Mouse (Mus musculus): ENCODE data around the gene Fbxl8. TPM values are rescaled to one million over a fixed set of nuclear protein-coding genes. Genes with fewer than 3 reads are reported as not detected.
"Not testable (repeated sequence)": the region's sequence is repeated elsewhere in the genome, so short reads cannot be mapped to it uniquely, and the experiment has no call there.

The Fbxl8 gene
- 1.0 and 1.6 TPM in 2 replicates for polyA plus RNA-seq (2016; fragmentation: Nextera tagmentation; extraction: Ambion mirVana)

GRCm38 (mm10) chr8:105264024-105264982 lies at the start of gene Fbxl8, which contains the start of gene Tradd:
Gene Fbxl8 (plus strand): TSS chr8:105264648.
Gene Tradd (minus strand): TSS chr8:105264609.
- H3K27ac ChIP-seq: peak within 1 kb of the TSS; percentile 56
- H3K36me3 ChIP-seq: no peaks in the 10 kb centered on the region
- H3K4me1 ChIP-seq (replicated peaks): peaks cover 39% of the 10 kb centered on the region
- H3K4me3 ChIP-seq: peak within 1 kb of the TSS; percentile 74
- peak; percentile 76 for DNase-seq (ENCODE audit: low spot score)
- WGBS: 1% methylated on average over 54 of the region's 54 CpGs
- peaks cover 13% of the 10 kb centered on the region for H3K9me3 ChIP-seq
- H3K27me3 ChIP-seq (ENCODE audit: insufficient read depth, poor library complexity, severe bottlenecking): peaks cover 100% of the 10 kb centered on the region

GRCm38 (mm10) chr8:105217926-105218522 lies 46.4 kb upstream of the Fbxl8 start:
- 82% methylated on average over 5 of the region's 5 CpGs for WGBS
- no peaks in the 10 kb centered on the region for H3K9me3 ChIP-seq
- no peaks in the 10 kb centered on the region for H3K4me1 ChIP-seq (replicated peaks)
- no peak overlapping the region for H3K27ac ChIP-seq
- peaks cover 38% of the 10 kb centered on the region for H3K36me3 ChIP-seq
- H3K4me3 ChIP-seq: no peak overlapping the region
- DNase-seq (ENCODE audit: low spot score): no peak
- H3K27me3 ChIP-seq (ENCODE audit: insufficient read depth, poor library complexity, severe bottlenecking): no peaks in the 10 kb centered on the region

- H3K4me3 ChIP-seq: 0 out of 2 replicates have a peak overlapping the region, but pooled peaks have one; percentile 97
- 84% methylated on average over 7 of the region's 7 CpGs for WGBS
- H3K27ac ChIP-seq: no peak overlapping the region
- DNase-seq (ENCODE audit: low spot score): no peak
- H3K4me1 ChIP-seq (replicated peaks): peaks cover 21% of the 10 kb centered on the region
- no peaks in the 10 kb centered on the region for H3K27me3 ChIP-seq (ENCODE audit: insufficient read depth, poor library complexity, severe bottlenecking)
- H3K36me3 ChIP-seq: no peaks in the 10 kb centered on the region
- no peaks in the 10 kb centered on the region for H3K9me3 ChIP-seq
These were observed 40.6 kb upstream of the Fbxl8 start for GRCm38 (mm10) chr8:105223850-105224249.

- 4% methylated on average over 34 of the region's 34 CpGs for WGBS
- Histone ChIP-seq H3K4me3 (peak within 1 kb of the TSS; percentile 97), H3K27ac (peak within 1 kb of the TSS; percentile 91), H3K36me3 (no peaks in the 10 kb centered on the region), H3K27me3 (ENCODE audit: insufficient read depth, poor library complexity, severe bottlenecking) (no peaks in the 10 kb centered on the region), H3K4me1 (replicated peaks) (peaks cover 21% of the 10 kb centered on the region), H3K9me3 (no peaks in the 10 kb centered on the region)
- peak; percentile 98 for DNase-seq (ENCODE audit: low spot score)
These were observed 39.8 kb upstream of the Fbxl8 start, which contains the start of gene D230025D16Rik for GRCm38 (mm10) chr8:105224413-105225271. Gene D230025D16Rik (plus strand): TSS chr8:105225145.

- Histone ChIP-seq H3K4me3 (peak overlapping the region; percentile 97), H3K9me3 (no peaks in the 10 kb centered on the region), H3K36me3 (no peaks in the 10 kb centered on the region), H3K27ac (peak overlapping the region; percentile 91), H3K4me1 (replicated peaks) (peaks cover 21% of the 10 kb centered on the region), H3K27me3 (ENCODE audit: insufficient read depth, poor library complexity, severe bottlenecking) (no peaks in the 10 kb centered on the region)
- DNase-seq (ENCODE audit: low spot score): no peak
- WGBS: 0% methylated on average over 27 of the region's 27 CpGs
These were observed 39.2 kb upstream of the Fbxl8 start for GRCm38 (mm10) chr8:105225272-105225593.

- H3K27me3 ChIP-seq (ENCODE audit: insufficient read depth, poor library complexity, severe bottlenecking): no peaks in the 10 kb centered on the region
- DNase-seq (ENCODE audit: low spot score): no peak
- H3K4me1 ChIP-seq (replicated peaks): peaks cover 21% of the 10 kb centered on the region
- no peaks in the 10 kb centered on the region for H3K9me3 ChIP-seq
- 33% methylated on average over 6 of the region's 6 CpGs for WGBS
- H3K4me3 ChIP-seq: peak overlapping the region; percentile 97
- no peaks in the 10 kb centered on the region; the same call in 1 of the 2 replicates for H3K36me3 ChIP-seq
- H3K27ac ChIP-seq: peak overlapping the region; percentile 91; the same call in 1 of the 2 replicates
These were observed 38.5 kb upstream of the Fbxl8 start for GRCm38 (mm10) chr8:105225917-105226316.

GRCm38 (mm10) chr8:105231503-105232320 lies 32.7 kb upstream of the Fbxl8 start:
- H3K27ac ChIP-seq: no peak overlapping the region
- no peaks in the 10 kb centered on the region for H3K9me3 ChIP-seq
- DNase-seq (ENCODE audit: low spot score): no peak
- no peak overlapping the region for H3K4me3 ChIP-seq
- 88% methylated on average over 12 of the region's 12 CpGs for WGBS
- H3K27me3 ChIP-seq (ENCODE audit: insufficient read depth, poor library complexity, severe bottlenecking): no peaks in the 10 kb centered on the region
- H3K36me3 ChIP-seq: peaks cover 31% of the 10 kb centered on the region
- no peaks in the 10 kb centered on the region for H3K4me1 ChIP-seq (replicated peaks)

- not testable (repeated sequence) for H3K27ac ChIP-seq; H3K27me3 ChIP-seq (ENCODE audit: insufficient read depth, poor library complexity, severe bottlenecking); H3K9me3 ChIP-seq; H3K4me1 ChIP-seq (replicated peaks); DNase-seq (ENCODE audit: low spot score); H3K4me3 ChIP-seq
- peaks cover 33% of the 10 kb centered on the region for H3K36me3 ChIP-seq
- 93% methylated on average over 4 of the region's 4 CpGs for WGBS
These were observed 32.1 kb upstream of the Fbxl8 start for GRCm38 (mm10) chr8:105232321-105232693.

- Histone ChIP-seq H3K9me3 (no peaks in the 10 kb centered on the region), H3K4me1 (replicated peaks) (no peaks in the 10 kb centered on the region), H3K4me3 (no peak overlapping the region), H3K36me3 (peaks cover 36% of the 10 kb centered on the region), H3K27ac (no peak overlapping the region), H3K27me3 (ENCODE audit: insufficient read depth, poor library complexity, severe bottlenecking) (no peaks in the 10 kb centered on the region)
- no peak for DNase-seq (ENCODE audit: low spot score)
- WGBS: 78% methylated on average over 1 of the region's 1 CpGs
These were observed 31.1 kb upstream of the Fbxl8 start for GRCm38 (mm10) chr8:105233126-105233935.

- H3K27me3 ChIP-seq (ENCODE audit: insufficient read depth, poor library complexity, severe bottlenecking): no peaks in the 10 kb centered on the region
- H3K4me1 ChIP-seq (replicated peaks): no peaks in the 10 kb centered on the region
- H3K27ac ChIP-seq: no peak overlapping the region
- no peak for DNase-seq (ENCODE audit: low spot score)
- peaks cover 54% of the 10 kb centered on the region for H3K36me3 ChIP-seq
- no peaks in the 10 kb centered on the region for H3K9me3 ChIP-seq
- WGBS: 80% methylated on average over 1 of the region's 1 CpGs
- no peak overlapping the region for H3K4me3 ChIP-seq
These were observed 29.2 kb upstream of the Fbxl8 start for GRCm38 (mm10) chr8:105235206-105235605.

GRCm38 (mm10) chr8:105237442-105238142 lies 26.9 kb upstream of the Fbxl8 start:
- no peak overlapping the region for H3K4me3 ChIP-seq
- no peaks in the 10 kb centered on the region for H3K9me3 ChIP-seq
- WGBS: 93% methylated on average over 14 of the region's 14 CpGs
- H3K4me1 ChIP-seq (replicated peaks): no peaks in the 10 kb centered on the region
- H3K36me3 ChIP-seq: peaks cover 71% of the 10 kb centered on the region
- no peaks in the 10 kb centered on the region for H3K27me3 ChIP-seq (ENCODE audit: insufficient read depth, poor library complexity, severe bottlenecking)
- no peak overlapping the region for H3K27ac ChIP-seq
- no peak for DNase-seq (ENCODE audit: low spot score)

Measured in hindbrain, embryonic 10.5 days (tissue).